Mouse (Mus musculus) myocyte (in vitro differentiated cells): ENCODE measurements at regions not wholly inside any gene's neighbourhood (a gene's known extent, or its start where the extent isn't known, plus 50 kb on each side); places are given as distances from the start of the nearest gene placed in this dataset.

Experiments
- H3K27me3 ChIP-seq: one replicate; pipeline ENCODE4 v1.6.1; 2011; ENCODE audit not compliant: control insufficient read depth, insufficient read depth, insufficient read length
- H3K36me3 ChIP-seq: one replicate; pipeline ENCODE4 v1.6.1; 2011; ENCODE audit not compliant: control insufficient read depth, insufficient read depth
- H3K4me2 ChIP-seq: one replicate; pipeline ENCODE4 v1.6.1; 2011; ENCODE audit warnings: low read depth, control low read depth
- H3K4me3 ChIP-seq: one replicate; pipeline ENCODE4 v1.5.1; 2011; ENCODE audit warnings: mild to moderate bottlenecking, control low read depth, moderate library complexity
- H3K79me2 ChIP-seq: one replicate; pipeline ENCODE4 v1.6.1; 2011; ENCODE audit not compliant: control insufficient read depth, insufficient read depth
- H3ac ChIP-seq: one replicate; pipeline ENCODE4 v1.6.1; 2011; ENCODE audit not compliant: control insufficient read depth, insufficient read length
- CEBPB ChIP-seq: IDR thresholded peaks from 2 replicates; pipeline ENCODE4 v1.6.1; 2011; ENCODE audit warnings: mild to moderate bottlenecking, moderate library complexity; ENCODE audit not compliant: poor library complexity, insufficient read depth, severe bottlenecking
- E2F4 ChIP-seq: IDR thresholded peaks from one replicate; pipeline ENCODE4 v1.6.1; 2011; ENCODE audit warnings: mild to moderate bottlenecking, control low read depth, moderate library complexity; ENCODE audit not compliant: insufficient read depth
- MAX ChIP-seq: IDR thresholded peaks from one replicate; pipeline ENCODE4 v1.6.1; 2011; ENCODE audit warnings: low read depth, mild to moderate bottlenecking, control low read depth
- MYOD1 ChIP-seq, 3 experiments: IDR thresholded peaks; one replicate each; pipeline ENCODE4 v1.6.1; 2011; ENCODE audit warnings: control low read depth in 2 of 3, low read depth in 2 of 3, mild to moderate bottlenecking in 2 of 3, moderate library complexity in 1 of 3; ENCODE audit not compliant: insufficient read length in 2 of 3, control insufficient read depth in 1 of 3
- MYOG ChIP-seq, 3 experiments: IDR thresholded peaks; one replicate each; pipeline ENCODE4 v1.6.1; 2011; ENCODE audit warnings: control low read depth in 2 of 3, low read depth in 2 of 3, mild to moderate bottlenecking in 2 of 3; ENCODE audit not compliant: insufficient read length in 2 of 3, control insufficient read depth in 1 of 3, insufficient read depth in 1 of 3
- POLR2A ChIP-seq: IDR thresholded peaks from one replicate; pipeline ENCODE4 v1.6.1; 2011; ENCODE audit warnings: low read depth, mild to moderate bottlenecking, control low read depth, moderate library complexity; ENCODE audit not compliant: insufficient read length
- POLR2AphosphoS2 ChIP-seq: IDR thresholded peaks from one replicate; pipeline ENCODE4 v1.6.1; 2011; ENCODE audit warnings: low read depth, control low read depth; ENCODE audit not compliant: insufficient read length
- REST ChIP-seq: IDR thresholded peaks from one replicate; pipeline ENCODE4 v1.6.1; 2011; ENCODE audit warnings: mild to moderate bottlenecking, control low read depth, moderate library complexity; ENCODE audit not compliant: insufficient read depth, insufficient read length
- SRF ChIP-seq: IDR thresholded peaks from one replicate; pipeline ENCODE4 v1.6.1; 2011; ENCODE audit warnings: low read depth; ENCODE audit not compliant: control insufficient read depth, insufficient read length
- TCF12 ChIP-seq: IDR thresholded peaks from one replicate; pipeline ENCODE4 v1.6.1; 2011; ENCODE audit warnings: mild to moderate bottlenecking, control low read depth; ENCODE audit not compliant: poor library complexity, insufficient read depth, severe bottlenecking
- TCF3 ChIP-seq: IDR thresholded peaks from one replicate; pipeline ENCODE4 v1.6.1; 2011; ENCODE audit warnings: low read depth, control low read depth; ENCODE audit not compliant: insufficient read length
- USF1 ChIP-seq: IDR thresholded peaks from one replicate; pipeline ENCODE4 v1.6.1; 2011; ENCODE audit warnings: low read depth, mild to moderate bottlenecking, control low read depth, moderate library complexity

- TF ChIP-seq POLR2AphosphoS2 = no peak
- Histone ChIP-seq H3ac (no peak overlapping the region), H3K36me3 (no peaks in the 10 kb centered on the region), H3K4me3 (no peak overlapping the region), H3K79me2 (no peaks in the 10 kb centered on the region), H3K4me2 (no peak overlapping the region), H3K27me3 (no peaks in the 10 kb centered on the region)
Observed at GRCm38 (mm10) chr7:66516143-66516542, 88.8 kb upstream of the Aldh1a3 start.

GRCm38 (mm10) chr7:66513411-66513810 lies 86.1 kb upstream of the Aldh1a3 start:
- TF ChIP-seq MYOD1 (IDR thresholded peaks at IDR 0.05; ENCODE audit: control insufficient read depth in 1 of 3, insufficient read length in 2 of 3, low read depth in 2 of 3) = no peak
- no peak for TF ChIP-seq CEBPB
- no peak for TF ChIP-seq MAX
- no peak for TF ChIP-seq MYOG (IDR thresholded peaks at IDR 0.05; ENCODE audit: control insufficient read depth in 1 of 3, insufficient read depth in 1 of 3, insufficient read length in 2 of 3, low read depth in 2 of 3)
- no peak for TF ChIP-seq USF1
- TF ChIP-seq SRF = no peak
- no peak for TF ChIP-seq POLR2A
- no peak for TF ChIP-seq TCF12
- TF ChIP-seq TCF3 = no peak
- no peak for TF ChIP-seq POLR2AphosphoS2
- no peak for TF ChIP-seq REST
- no peak for TF ChIP-seq E2F4
- no peaks in the 10 kb centered on the region for H3K36me3 ChIP-seq
- H3K79me2 ChIP-seq = no peaks in the 10 kb centered on the region
- H3K27me3 ChIP-seq = no peaks in the 10 kb centered on the region
- no peak overlapping the region for H3ac ChIP-seq
- H3K4me2 ChIP-seq = no peak overlapping the region
- H3K4me3 ChIP-seq = no peak overlapping the region

- Histone ChIP-seq H3K27me3 (no peaks in the 10 kb centered on the region), H3K4me3 (no peak overlapping the region), H3ac (no peak overlapping the region), H3K79me2 (no peaks in the 10 kb centered on the region), H3K4me2 (no peak overlapping the region), H3K36me3 (no peaks in the 10 kb centered on the region)
- TF ChIP-seq TCF3 (no peak), SRF (no peak), MYOG (IDR thresholded peaks at IDR 0.05; ENCODE audit: control insufficient read depth in 1 of 3, insufficient read depth in 1 of 3, insufficient read length in 2 of 3, low read depth in 2 of 3) (peak in 1 of 3 experiments; percentile 21), MAX (no peak), POLR2A (no peak), REST (no peak), CEBPB (no peak), MYOD1 (IDR thresholded peaks at IDR 0.05; ENCODE audit: control insufficient read depth in 1 of 3, insufficient read length in 2 of 3, low read depth in 2 of 3) (peak in 2 of 3 experiments; percentile 10 to 53)
Observed at GRCm38 (mm10) chr7:66505734-66506133, 78.4 kb upstream of the Aldh1a3 start.

GRCm38 (mm10) chr7:66504519-66504918 lies 77.2 kb upstream of the Aldh1a3 start:
- TF ChIP-seq POLR2A (no peak), CEBPB (peak; percentile 52; the same call in 1 of the 2 replicates)
- Histone ChIP-seq H3K4me2 (no peak overlapping the region), H3ac (no peak overlapping the region), H3K36me3 (no peaks in the 10 kb centered on the region), H3K79me2 (no peaks in the 10 kb centered on the region), H3K4me3 (no peak overlapping the region), H3K27me3 (no peaks in the 10 kb centered on the region)

GRCm38 (mm10) chr7:66501425-66501824 lies 74.1 kb upstream of the Aldh1a3 start:
- H3K4me2 ChIP-seq = no peak overlapping the region
- no peak overlapping the region for H3ac ChIP-seq
- H3K27me3 ChIP-seq = no peaks in the 10 kb centered on the region
- no peaks in the 10 kb centered on the region for H3K79me2 ChIP-seq
- TF ChIP-seq MYOG (IDR thresholded peaks at IDR 0.05; ENCODE audit: control insufficient read depth in 1 of 3, insufficient read depth in 1 of 3, insufficient read length in 2 of 3, low read depth in 2 of 3) = no peak
- TF ChIP-seq MYOD1 (IDR thresholded peaks at IDR 0.05; ENCODE audit: control insufficient read depth in 1 of 3, insufficient read length in 2 of 3, low read depth in 2 of 3) = no peak
- no peak for TF ChIP-seq POLR2A
- no peak for TF ChIP-seq SRF
- TF ChIP-seq USF1 = no peak
- no peak for TF ChIP-seq TCF12
- TF ChIP-seq REST = no peak
- no peak for TF ChIP-seq CEBPB
- no peak for TF ChIP-seq E2F4
- no peak for TF ChIP-seq POLR2AphosphoS2
- no peak for TF ChIP-seq TCF3
- TF ChIP-seq MAX = no peak
- no peaks in the 10 kb centered on the region for H3K36me3 ChIP-seq
- H3K4me3 ChIP-seq = no peak overlapping the region
